In the genomic region with DNA sequence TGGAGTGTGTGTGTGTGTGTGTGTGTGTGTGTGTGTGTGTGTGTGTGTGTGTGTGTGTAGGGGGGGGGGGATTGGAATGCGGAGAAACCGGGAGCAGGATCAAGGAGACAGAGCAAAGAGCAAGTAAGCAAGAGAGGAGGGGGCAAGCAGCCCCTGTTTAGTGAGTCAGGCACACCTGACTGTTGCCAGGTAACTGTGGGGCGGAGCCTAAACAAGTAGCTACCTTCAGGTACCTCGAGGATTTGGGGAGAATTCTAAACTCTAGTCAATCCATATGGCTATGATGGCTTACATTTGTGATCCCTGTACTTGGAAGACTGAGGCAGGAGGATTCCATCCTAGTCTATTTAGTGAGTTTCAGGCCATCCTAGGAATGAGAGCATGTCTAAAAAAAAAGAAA, we compare ENCODE assay signal across 11 mouse cellular contexts. TPM values are rescaled to one million over a fixed set of nuclear protein-coding genes. Genes with fewer than 3 reads are reported as not detected.
A peak's percentile ranks its signal among the peaks of the same experiment; 100 is the strongest.
DNase-seq lines count a peak whose midpoint lies in the region; ATAC-seq lines count a peak whose summit lies in the region.
"Had no signal": no experiment of that assay in that cellular context is flagged by ENCODE, and none has a peak within 500 bp of the region (broad histone marks: within the 10 kb centered on the region; RNA-seq: fewer than 3 reads in every experiment).

No protein-coding gene starts in this region.

- no peak for ATAC-seq in heart, embryonic 14.5 days (ENCODE audit: insufficient number of reproducible peaks, insufficient read depth, low FRiP score, low read depth)
- no peak for ATAC-seq in neural tube, embryonic 12.5 days (ENCODE audit: low FRiP score, low read depth)

- no peaks in the 10 kb centered on the region for H3K36me3 ChIP-seq in heart, embryonic 14.5 days (ENCODE audit: control insufficient read depth, insufficient read depth, low read length)
- no peaks in the 10 kb centered on the region for H3K36me3 ChIP-seq in neural tube, embryonic 12.5 days
- no peaks in the 10 kb centered on the region for H3K36me3 ChIP-seq in hindbrain, embryonic 10.5 days
- H3K36me3 ChIP-seq: liver, embryonic 15.5 days had no signal

- DNase-seq in heart, adult 8-10 months (ENCODE audit: low spot score), result no peak
- DNase-seq in neural tube, embryonic 10.5 days (ENCODE audit: extremely low spot score, low spot score), result no peak
- DNase-seq in hindbrain, embryonic 10.5 days (ENCODE audit: low spot score), result no peak
- DNase-seq in naive thymus-derived CD4-positive, alpha-beta T cell, adult 2 months (ENCODE audit: low read depth), result peak; percentile 73
- DNase-seq in adrenal gland, adult 2 months, result no peak
- no peak for DNase-seq in layer of hippocampus, postnatal 36 days
- DNase-seq: adrenal gland, adult 8-10 months; cerebellum, adult 9-11 months had no signal

- H3K4me1 ChIP-seq in heart, embryonic 14.5 days (ENCODE audit: control insufficient read depth in 2 of 2, insufficient read depth in 2 of 2, low read length in 2 of 2), result peaks cover 29 to 46% of the 10 kb centered on the region in 2 experiments
- peaks cover 21% of the 10 kb centered on the region for H3K4me1 ChIP-seq in neural tube, embryonic 12.5 days
- peaks cover 36% of the 10 kb centered on the region for H3K4me1 ChIP-seq in hindbrain, embryonic 10.5 days (replicated peaks)

- 28% methylated on average over 4 of the region's 4 CpGs for WGBS in heart, embryonic 14.5 days
- 38% methylated on average over 4 of the region's 4 CpGs for WGBS in neural tube, embryonic 12.5 days
- WGBS in hindbrain, embryonic 10.5 days, result 22% methylated on average over 4 of the region's 4 CpGs

- H3K27ac ChIP-seq in heart, embryonic 14.5 days (replicated peaks in 1 of 2; ENCODE audit: control insufficient read depth in 1 of 2, insufficient read depth in 1 of 2, low read depth in 2 of 2, low read length in 2 of 2), result peak overlapping the region; percentile 85 to 93; a peak in 2 of 4 replicates
- H3K27ac ChIP-seq in neural tube, embryonic 12.5 days, result no peak overlapping the region
- peak overlapping the region; percentile 86 for H3K27ac ChIP-seq in hindbrain, embryonic 10.5 days
- H3K27ac ChIP-seq: liver, embryonic 15.5 days had no signal

- no peak overlapping the region for H3K4me3 ChIP-seq in heart, embryonic 14.5 days (ENCODE audit: control insufficient read depth in 1 of 2, insufficient read depth in 1 of 2, low read depth in 1 of 2, low read length in 2 of 2)
- H3K4me3 ChIP-seq in neural tube, embryonic 12.5 days, result no peak overlapping the region
- no peak overlapping the region for H3K4me3 ChIP-seq in hindbrain, embryonic 10.5 days
- H3K4me3 ChIP-seq: liver, embryonic 15.5 days had no signal

- peak overlapping the region; percentile 59 for H3K4me2 ChIP-seq in heart, embryonic 14.5 days (ENCODE audit: low read length)
- H3K4me2 ChIP-seq in neural tube, embryonic 12.5 days (replicated peaks), result peak overlapping the region; percentile 3; the same call in 1 of the 2 replicates

- H3K9me3 ChIP-seq in heart, embryonic 14.5 days (ENCODE audit: control insufficient read depth, low read length), result no peaks in the 10 kb centered on the region
- H3K9me3 ChIP-seq in neural tube, embryonic 12.5 days, result no peaks in the 10 kb centered on the region
- no peaks in the 10 kb centered on the region for H3K9me3 ChIP-seq in hindbrain, embryonic 10.5 days
- H3K9me3 ChIP-seq: liver, embryonic 15.5 days had no signal

- H3K27me3 ChIP-seq in heart, embryonic 14.5 days (ENCODE audit: control insufficient read depth, insufficient read depth, low read length), result no peaks in the 10 kb centered on the region
- H3K27me3 ChIP-seq in neural tube, embryonic 12.5 days (replicated peaks), result no peaks in the 10 kb centered on the region
- peaks cover 6% of the 10 kb centered on the region for H3K27me3 ChIP-seq in hindbrain, embryonic 10.5 days (ENCODE audit: insufficient read depth, poor library complexity, severe bottlenecking)

- no peak overlapping the region for H3K9ac ChIP-seq in heart, embryonic 14.5 days (ENCODE audit: low read length)
- no peak overlapping the region for H3K9ac ChIP-seq in neural tube, embryonic 12.5 days
- H3K9ac ChIP-seq: liver, embryonic 15.5 days had no signal

RNA-seq across cellular contexts. Expression of a gene that starts 22.1 kb away (rescaled TPM):
- polyA plus RNA-seq in heart, embryonic 14.5 days (2014; fragmentation: Nextera tagmentation; extraction: Ambion mirVana), result 13.1 and 16.5 TPM in 2 replicates
- 10 to 100 TPM in 2 of 4 experiments, 1 to 10 TPM in 2; 3.9 to 11.7 (median 8.3) TPM for total RNA-seq in heart, adult 8-10 months (2022)
- polyA plus RNA-seq in neural tube, embryonic 12.5 days (2016; fragmentation: Nextera tagmentation; extraction: Ambion mirVana), result 14.8 and 16.5 TPM in 2 replicates
- 3.7 and 6.4 TPM in 2 replicates for polyA plus RNA-seq in hindbrain, embryonic 10.5 days (2016; fragmentation: Nextera tagmentation; extraction: Ambion mirVana)
- 1 to 10 TPM; 4.6 to 5.7 TPM for total RNA-seq in adrenal gland, adult 2 months (2021)
- 0.92 and 2.3 TPM in 2 replicates for polyA plus RNA-seq in adrenal gland, adult 2 months (2012; rRNA removed)
- 10 to 100 TPM; 75.7 to 81.1 TPM for total RNA-seq in layer of hippocampus, postnatal 36 days (2021)
